In genomic region chr5:33341165-33341564, GRCm38 (mm10) we compare ENCODE assay signal across 14 mouse cellular contexts.
"Had no signal": no experiment of that assay in that cellular context is flagged by ENCODE, and none has a peak within 500 bp of the region (broad histone marks: within the 10 kb centered on the region; RNA-seq: fewer than 3 reads in every experiment).

No protein-coding gene starts in this region.

- DNase-seq: lung, adult 18-20 months; lung, embryonic 14.5 days; lung, postnatal 10 days; lung, postnatal 4 days; midbrain, embryonic 14.5 days; right cerebral cortex, postnatal 14 days; thymus, adult 2 months; thymus, postnatal 25 days; thymus, postnatal 4 days had no signal

- H3K27ac ChIP-seq: midbrain, embryonic 10.5 days; midbrain, embryonic 12.5 days; neural tube, embryonic 12.5 days; stomach, embryonic 15.5 days; stomach, postnatal 0 days had no signal

- H3K4me3 ChIP-seq: midbrain, embryonic 10.5 days; midbrain, embryonic 12.5 days; neural tube, embryonic 12.5 days; stomach, embryonic 15.5 days had no signal

- H3K4me2 ChIP-seq: lung, embryonic 14.5 days; midbrain, embryonic 12.5 days; neural tube, embryonic 12.5 days; stomach, embryonic 15.5 days had no signal

- H3K27me3 ChIP-seq: midbrain, embryonic 12.5 days; neural tube, embryonic 12.5 days; stomach, embryonic 15.5 days had no signal
